ENCODE assay signal across 8 mouse cellular contexts in genomic region chr11:75462253-75462783, GRCm38 (mm10). TPM values are rescaled to one million over a fixed set of nuclear protein-coding genes. Genes with fewer than 3 reads are reported as not detected.
DNase-seq lines count a peak whose midpoint lies in the region; ATAC-seq and TF ChIP-seq lines count a peak whose summit lies in the region.

No protein-coding gene starts in this region.

- H3K27ac ChIP-seq in liver, postnatal 0 days (ENCODE audit: low read depth), result peak overlapping the region; percentile 93

- H3K9ac ChIP-seq in liver, postnatal 0 days (replicated peaks), result peak overlapping the region; percentile 93

- no peak for TF ChIP-seq EP300 in liver, postnatal 0 days (IDR thresholded peaks at IDR 0.05; ENCODE audit: low read depth)

- H3K27me3 ChIP-seq in liver, postnatal 0 days (ENCODE audit: insufficient read depth, low read length), result no peaks in the 10 kb centered on the region

- 5% methylated on average over 16 of the region's 16 CpGs for WGBS in liver, postnatal 0 days (ENCODE audit: insufficient replicate concordance)

- H3K4me1 ChIP-seq in liver, postnatal 0 days (ENCODE audit: insufficient read depth), result peaks cover 48% of the 10 kb centered on the region

- peak; percentile 25 for DNase-seq in right cerebral cortex, postnatal 4 days
- DNase-seq in right cerebral cortex, adult 18-20 months, result no peak
- peak; percentile 33 for DNase-seq in embryo, embryonic 10.5 days (ENCODE audit: low spot score)
- DNase-seq in heart, adult 11 months, result peak; percentile 100
- DNase-seq in kidney, adult 11 months, result peak; percentile 97
- peak; percentile 86 for DNase-seq in liver, postnatal 0 days
- peak; percentile 32 for DNase-seq in neural tube, embryonic 10.5 days (ENCODE audit: extremely low spot score, low spot score)
- DNase-seq in thymus, postnatal 36 days, result peak; percentile 32 to 73

- peak overlapping the region; percentile 75 for H3K4me2 ChIP-seq in liver, postnatal 0 days (ENCODE audit: low read depth, low read length)

- no peaks in the 10 kb centered on the region for H3K9me3 ChIP-seq in liver, postnatal 0 days (ENCODE audit: low read length)

- H3K4me3 ChIP-seq in liver, postnatal 0 days (ENCODE audit: low read depth, low read length), result peak overlapping the region; percentile 76

- no peak for TF ChIP-seq CTCF in liver, postnatal 0 days (IDR thresholded peaks at IDR 0.05; ENCODE audit: low read depth)

- peaks cover 24% of the 10 kb centered on the region for H3K36me3 ChIP-seq in liver, postnatal 0 days (replicated peaks; ENCODE audit: insufficient read depth, low read length)

- ATAC-seq in liver, postnatal 0 days, result peak; percentile 28

RNA-seq across cellular contexts. Expression of gene Tlcd2, which starts 0.8 kb away (rescaled TPM):
- 34.2 and 35.6 TPM in 2 replicates for polyA plus RNA-seq in liver, postnatal 0 days (2015; fragmentation: Nextera tagmentation; extraction: Ambion mirVana)

RNA-seq across cellular contexts. Expression of gene Wdr81, which starts 7.8 kb away (rescaled TPM):
- polyA plus RNA-seq in liver, postnatal 0 days (2015; fragmentation: Nextera tagmentation; extraction: Ambion mirVana), result 8.4 and 9.5 TPM in 2 replicates

RNA-seq across cellular contexts. Expression of gene Serpinf2, which starts 22.9 kb away (rescaled TPM):
- 975 and 1,049 TPM in 2 replicates for polyA plus RNA-seq in liver, postnatal 0 days (2015; fragmentation: Nextera tagmentation; extraction: Ambion mirVana)

RNA-seq across cellular contexts. Expression of gene Prpf8, which starts 24.3 kb away (rescaled TPM):
- polyA plus RNA-seq in liver, postnatal 0 days (2015; fragmentation: Nextera tagmentation; extraction: Ambion mirVana), result 12.1 and 13.9 TPM in 2 replicates

RNA-seq across cellular contexts. Expression of gene Serpinf1, which starts 39.8 kb away (rescaled TPM):
- 823 and 833 TPM in 2 replicates for polyA plus RNA-seq in liver, postnatal 0 days (2015; fragmentation: Nextera tagmentation; extraction: Ambion mirVana)
